Mouse (Mus musculus) liver, embryonic 13.5 days (tissue): ENCODE data around the gene Prrxl1. TPM values are rescaled to one million over a fixed set of nuclear protein-coding genes. Genes with fewer than 3 reads are reported as not detected.
A peak's percentile ranks its signal among the peaks of the same experiment; 100 is the strongest.

Experiments
- ATAC-seq: fragments of 200-750 bp; cut with Nextera tagmentation; 2 replicates; pipeline ENCODE4 v1.8.0; 2017; ENCODE audit warnings: low read depth, mild to moderate bottlenecking, moderate number of reproducible peaks, moderate library complexity
- DNase-seq: peaks from one replicate; pipeline ENCODE4 v3.0.0; 2022
- H3K27ac ChIP-seq: fragments of 300-500 bp; sonication (generic); 2 replicates; pipeline ENCODE4 v1.5.1; 2015; ENCODE audit warnings: moderate library complexity, mild to moderate bottlenecking, inconsistent platforms
- H3K27me3 ChIP-seq: fragments of 300-500 bp; sonication (generic); 2 replicates; pipeline ENCODE4 v1.6.1; 2015; ENCODE audit warnings: mild to moderate bottlenecking, inconsistent platforms
- H3K36me3 ChIP-seq: fragments of 300-500 bp; sonication (generic); 2 replicates; pipeline ENCODE4 v1.6.1; 2015; ENCODE audit warnings: mild to moderate bottlenecking, inconsistent platforms
- H3K4me1 ChIP-seq: fragments of 300-500 bp; sonication (generic); replicated peaks from 2 replicates; pipeline ENCODE4 v1.6.1; 2015; ENCODE audit warnings: inconsistent platforms
- H3K4me2 ChIP-seq: fragments of 300-500 bp; sonication (generic); 2 replicates; pipeline ENCODE4 v1.6.1; 2015; ENCODE audit warnings: inconsistent platforms, mild to moderate bottlenecking, moderate library complexity
- H3K4me3 ChIP-seq: fragments of 300-500 bp; sonication (generic); replicated peaks from 2 replicates; pipeline ENCODE4 v1.5.1; 2015; ENCODE audit warnings: mild to moderate bottlenecking, inconsistent platforms
- H3K9ac ChIP-seq: fragments of 300-500 bp; sonication (generic); 2 replicates; pipeline ENCODE4 v1.6.1; 2015; ENCODE audit warnings: mild to moderate bottlenecking, inconsistent platforms
- H3K9me3 ChIP-seq: fragments of 300-500 bp; sonication (generic); replicated peaks from 2 replicates; pipeline ENCODE4 v1.6.1; 2016; ENCODE audit warnings: inconsistent platforms
- WGBS: fragments of 180-500 bp; shearing (Covaris S2); methylation state at CpG from one replicate; pipeline ENCODE4 v1.1.7; 2015; ENCODE audit not compliant: insufficient replicate concordance; 5-methylcytosine and 5-hydroxymethylcytosine counted together
- polyA plus RNA-seq: library from polyadenylated mRNA; unstranded; fragments of >200 nt; fragmentation: Nextera tagmentation; extraction: Ambion mirVana; gene quantifications from 2 replicates; pipeline ENCODE4 v1.2.1, GENCODE M21; 2015

Gene Prrxl1
- polyA plus RNA-seq, 1 experiment from 2014 or later = 0.14 TPM

GRCm38 (mm10) chr14:32597232-32598231 lies 1.7 kb upstream of the Prrxl1 start:
- ATAC-seq = no peak
- Histone ChIP-seq H3K4me2 (no peak overlapping the region), H3K9me3 (no peaks in the 10 kb centered on the region), H3K36me3 (no peaks in the 10 kb centered on the region), H3K9ac (no peak overlapping the region), H3K4me3 (peak overlapping the region; percentile 18; the same call in 1 of the 2 replicates), H3K27ac (no peak overlapping the region), H3K27me3 (peaks cover 91% of the 10 kb centered on the region), H3K4me1 (no peaks in the 10 kb centered on the region)
- 2% methylated on average over 78 of the region's 78 CpGs for WGBS
- DNase-seq = peak; percentile 42

- Histone ChIP-seq H3K27me3 (peaks cover 94% of the 10 kb centered on the region), H3K4me3 (no peak overlapping the region), H3K4me2 (no peak overlapping the region), H3K9me3 (no peaks in the 10 kb centered on the region), H3K27ac (no peak overlapping the region), H3K9ac (no peak overlapping the region), H3K4me1 (no peaks in the 10 kb centered on the region), H3K36me3 (no peaks in the 10 kb centered on the region)
- 8% methylated on average over 23 of the region's 23 CpGs for WGBS
- no peak for DNase-seq
- no peak for ATAC-seq
Measured at GRCm38 (mm10) chr14:32598437-32599219, 579 bp upstream of the Prrxl1 start.

GRCm38 (mm10) chr14:32600110-32600509 lies 903 bp downstream of the Prrxl1 start:
- Histone ChIP-seq H3K36me3 (no peaks in the 10 kb centered on the region), H3K27me3 (peaks cover 87% of the 10 kb centered on the region), H3K9me3 (no peaks in the 10 kb centered on the region), H3K9ac (no peak overlapping the region), H3K4me3 (no peak overlapping the region), H3K27ac (no peak overlapping the region), H3K4me1 (no peaks in the 10 kb centered on the region), H3K4me2 (no peak overlapping the region)
- 5% methylated on average over 16 of the region's 16 CpGs for WGBS
- DNase-seq (no peak), ATAC-seq (no peak)

- DNase-seq (no peak), ATAC-seq (no peak)
- Histone ChIP-seq H3K4me3 (no peak overlapping the region), H3K27ac (no peak overlapping the region), H3K9ac (no peak overlapping the region), H3K36me3 (no peaks in the 10 kb centered on the region), H3K27me3 (peaks cover 45% of the 10 kb centered on the region), H3K4me2 (no peak overlapping the region), H3K9me3 (no peaks in the 10 kb centered on the region), H3K4me1 (no peaks in the 10 kb centered on the region)
- WGBS = 61% methylated on average over 15 of the region's 15 CpGs
Measured at GRCm38 (mm10) chr14:32605508-32605907, 6.3 kb downstream of the Prrxl1 start.

GRCm38 (mm10) chr14:32606316-32606715 lies 7.1 kb downstream of the Prrxl1 start:
- no peak for DNase-seq
- no peaks in the 10 kb centered on the region for H3K9me3 ChIP-seq
- H3K27me3 ChIP-seq = peaks cover 37% of the 10 kb centered on the region
- no peak overlapping the region for H3K4me3 ChIP-seq
- H3K4me1 ChIP-seq = no peaks in the 10 kb centered on the region
- H3K4me2 ChIP-seq = no peak overlapping the region
- WGBS = 54% methylated on average over 8 of the region's 8 CpGs
- no peak overlapping the region for H3K27ac ChIP-seq
- H3K36me3 ChIP-seq = no peaks in the 10 kb centered on the region
- ATAC-seq = no peak
- no peak overlapping the region for H3K9ac ChIP-seq

GRCm38 (mm10) chr14:32609392-32609791 lies 10.2 kb downstream of the Prrxl1 start:
- no peak for DNase-seq
- Histone ChIP-seq H3K4me3 (no peak overlapping the region), H3K4me2 (no peak overlapping the region), H3K4me1 (no peaks in the 10 kb centered on the region), H3K9ac (no peak overlapping the region), H3K9me3 (no peaks in the 10 kb centered on the region), H3K27me3 (peaks cover 12% of the 10 kb centered on the region; the same call in 1 of the 2 replicates), H3K36me3 (no peaks in the 10 kb centered on the region), H3K27ac (no peak overlapping the region)
- no peak for ATAC-seq
- 20% methylated on average over 3 of the region's 3 CpGs for WGBS

GRCm38 (mm10) chr14:32617253-32617652 lies 18.0 kb downstream of the Prrxl1 start:
- H3K4me3 ChIP-seq = no peak overlapping the region
- H3K27ac ChIP-seq = no peak overlapping the region
- no peaks in the 10 kb centered on the region for H3K36me3 ChIP-seq
- 65% methylated on average over 5 of the region's 5 CpGs for WGBS
- H3K4me1 ChIP-seq = no peaks in the 10 kb centered on the region
- DNase-seq = no peak
- H3K9me3 ChIP-seq = no peaks in the 10 kb centered on the region
- H3K9ac ChIP-seq = no peak overlapping the region
- no peak for ATAC-seq
- no peaks in the 10 kb centered on the region for H3K27me3 ChIP-seq
- H3K4me2 ChIP-seq = no peak overlapping the region

- no peaks in the 10 kb centered on the region for H3K27me3 ChIP-seq
Measured at GRCm38 (mm10) chr14:32624245-32624644, 25.0 kb downstream of the Prrxl1 start.

GRCm38 (mm10) chr14:32624811-32625210 lies 25.6 kb downstream of the Prrxl1 start:
- Histone ChIP-seq H3K4me2 (no peak overlapping the region), H3K9me3 (no peaks in the 10 kb centered on the region), H3K4me1 (no peaks in the 10 kb centered on the region), H3K27ac (no peak overlapping the region), H3K9ac (no peak overlapping the region), H3K27me3 (no peaks in the 10 kb centered on the region), H3K4me3 (no peak overlapping the region), H3K36me3 (no peaks in the 10 kb centered on the region)
- ATAC-seq = no peak
- no peak for DNase-seq
- WGBS = 49% methylated on average over 7 of the region's 7 CpGs

More at GRCm38 (mm10) chr14:32624245-32624644, 25.0 kb downstream of the Prrxl1 start:
- Histone ChIP-seq H3K9ac (no peak overlapping the region), H3K27ac (no peak overlapping the region), H3K9me3 (no peaks in the 10 kb centered on the region), H3K4me3 (no peak overlapping the region), H3K36me3 (no peaks in the 10 kb centered on the region), H3K4me2 (no peak overlapping the region), H3K4me1 (no peaks in the 10 kb centered on the region)
- ATAC-seq (no peak), DNase-seq (no peak)
- WGBS = 23% methylated on average over 3 of the region's 3 CpGs

GRCm38 (mm10) chr14:32627271-32627670 lies 28.1 kb downstream of the Prrxl1 start:
- ATAC-seq (no peak), DNase-seq (no peak)
- Histone ChIP-seq H3K27ac (no peak overlapping the region), H3K36me3 (no peaks in the 10 kb centered on the region), H3K9ac (no peak overlapping the region), H3K4me3 (no peak overlapping the region), H3K9me3 (no peaks in the 10 kb centered on the region), H3K4me2 (no peak overlapping the region), H3K4me1 (no peaks in the 10 kb centered on the region), H3K27me3 (no peaks in the 10 kb centered on the region)
- 48% methylated on average over 1 of the region's 2 CpGs for WGBS

- Histone ChIP-seq H3K4me2 (no peak overlapping the region), H3K27me3 (no peaks in the 10 kb centered on the region), H3K4me3 (no peak overlapping the region), H3K9ac (no peak overlapping the region), H3K9me3 (no peaks in the 10 kb centered on the region), H3K27ac (no peak overlapping the region), H3K4me1 (no peaks in the 10 kb centered on the region), H3K36me3 (no peaks in the 10 kb centered on the region)
- DNase-seq = no peak
- 30% methylated on average over 10 of the region's 10 CpGs for WGBS
- ATAC-seq = no peak
Measured at GRCm38 (mm10) chr14:32628584-32628983, 29.4 kb downstream of the Prrxl1 start.
